Mouse (Mus musculus): ENCODE results near the gene Tm9sf3.

- TF ChIP-seq MAX (IDR thresholded peaks at IDR 0.05), result no peak
- no peak for TF ChIP-seq CTCF (IDR thresholded peaks at IDR 0.05; ENCODE audit: control insufficient read depth, insufficient read depth, insufficient read length)
- no peak for TF ChIP-seq MYOD1 (IDR thresholded peaks at IDR 0.05; ENCODE audit: control insufficient read depth, insufficient read length, low read depth)
- no peak for TF ChIP-seq MYOG (IDR thresholded peaks at IDR 0.05; ENCODE audit: control insufficient read depth, extremely low read depth, insufficient read length)
- no peak for TF ChIP-seq CEBPB (IDR thresholded peaks at IDR 0.05; ENCODE audit: low read depth)
- no peak for TF ChIP-seq FOSL1 (IDR thresholded peaks at IDR 0.05; ENCODE audit: insufficient read depth, low read length, poor library complexity, severe bottlenecking)
- no peak for TF ChIP-seq USF1 (IDR thresholded peaks at IDR 0.05; ENCODE audit: low read depth)
These were observed 7.1 kb upstream of the Tm9sf3 start for GRCm38 (mm10) chr19:41270906-41271305.
